Mouse (Mus musculus): ENCODE measurements around the gene Soga1.

Gene Soga1

DNA sequence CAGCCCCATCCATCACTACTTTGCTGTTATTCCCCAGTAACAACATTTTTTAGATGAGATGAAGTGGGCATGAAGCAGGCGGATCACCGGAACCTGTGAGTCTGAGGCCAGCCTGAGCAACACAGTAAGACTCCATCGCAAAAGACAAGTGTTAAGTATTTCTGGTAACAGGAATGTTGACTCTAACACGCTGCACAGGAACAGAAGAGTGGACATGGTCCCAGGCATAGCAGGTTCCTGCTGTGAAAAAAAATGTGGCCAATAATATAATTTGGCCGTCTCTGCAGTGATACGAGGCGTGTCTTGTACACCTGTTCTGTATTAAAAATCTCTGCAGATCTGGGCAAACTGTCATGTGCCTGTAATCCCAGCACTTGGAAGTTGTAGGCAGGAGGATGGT is 43.7 kb downstream of the Soga1 start:
- DNase-seq (ENCODE audit: low read depth), result no peak

DNA sequence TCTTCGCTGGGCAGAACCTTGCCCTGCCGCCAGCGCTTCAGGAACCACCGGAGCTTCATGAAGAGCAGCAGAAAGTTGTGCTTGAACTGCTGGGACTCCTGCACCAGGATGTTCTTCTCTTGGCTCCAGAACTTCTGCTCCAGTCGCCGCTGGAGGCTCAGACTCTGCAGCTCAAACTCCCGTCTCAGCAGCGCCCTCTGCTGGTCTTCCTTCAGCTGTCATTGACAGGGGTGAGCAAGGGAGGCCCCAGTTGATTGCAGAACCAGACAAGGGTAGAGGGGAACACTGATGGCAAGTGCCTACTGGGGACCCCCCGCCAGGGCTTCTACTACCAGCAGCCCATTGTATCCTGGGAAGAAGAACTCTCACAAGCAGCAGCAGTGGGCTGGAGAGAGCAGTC is 48.2 kb downstream of the Soga1 start:
- peak; percentile 26 for DNase-seq (ENCODE audit: low read depth)

DNA sequence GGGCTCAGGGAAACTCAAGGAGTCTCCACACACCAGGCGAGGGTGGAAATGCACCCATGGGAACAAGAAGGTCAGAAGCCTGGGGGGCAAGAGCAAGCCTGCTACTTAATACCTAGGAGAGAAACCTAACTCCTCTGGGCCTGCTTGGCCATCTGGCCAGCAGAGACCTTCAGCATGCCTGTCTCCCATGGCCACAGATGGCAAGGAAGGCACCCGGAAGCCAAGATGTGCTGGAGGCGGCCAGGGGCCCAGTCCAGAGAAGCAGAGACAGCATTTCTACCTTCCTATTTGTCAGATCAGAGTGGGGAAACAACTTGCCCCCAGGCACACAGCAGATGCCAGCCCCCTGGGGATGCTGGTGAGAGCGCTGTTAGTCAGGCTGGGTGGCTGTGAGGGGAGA is 50.8 kb downstream of the Soga1 start:
- no peak for DNase-seq (ENCODE audit: low read depth)

DNA sequence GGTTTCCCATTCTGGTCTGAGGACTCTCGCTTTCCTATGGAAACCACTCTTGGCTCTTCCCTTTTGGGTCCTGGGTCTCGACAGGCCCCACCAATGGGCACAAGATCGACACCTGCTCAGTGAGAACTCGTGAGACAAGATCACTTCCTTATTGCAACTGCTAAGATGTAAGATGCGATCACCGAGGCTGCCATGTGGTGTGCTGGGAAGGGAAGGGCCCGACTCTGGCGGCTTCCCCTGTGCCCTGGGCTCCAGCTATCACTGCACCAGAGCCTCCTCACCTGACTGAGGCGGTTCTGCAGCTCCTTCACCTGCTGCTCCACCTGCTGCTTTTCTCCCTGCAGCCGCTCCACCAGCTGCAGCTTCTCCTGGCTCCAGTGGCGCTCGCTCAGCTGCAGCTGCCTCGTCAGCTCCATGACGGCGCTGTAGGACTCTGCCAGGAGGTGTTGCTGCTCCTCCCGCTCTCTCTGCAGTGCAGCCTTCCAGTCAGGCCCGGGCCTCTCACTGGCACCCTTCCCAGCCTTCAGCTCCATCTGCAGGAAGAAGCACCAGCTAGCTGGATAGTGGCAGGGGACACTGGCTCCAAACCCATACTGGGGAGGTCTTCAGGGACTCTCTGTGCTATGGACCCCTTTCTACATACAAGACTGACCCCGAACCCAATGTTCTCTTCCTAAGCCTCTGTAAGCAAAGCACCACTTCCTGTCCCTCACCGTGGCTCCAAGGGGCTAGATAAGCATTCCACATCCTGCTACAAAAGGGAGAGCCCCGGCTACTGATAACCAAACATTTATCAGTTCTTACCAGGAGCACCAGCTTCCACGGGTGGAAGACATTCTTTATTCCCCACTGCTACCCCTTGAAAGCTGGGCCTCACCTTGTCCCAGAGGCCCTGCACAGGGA is 51.7 kb downstream of the Soga1 start:
- DNase-seq (ENCODE audit: low read depth), result no peak

DNA sequence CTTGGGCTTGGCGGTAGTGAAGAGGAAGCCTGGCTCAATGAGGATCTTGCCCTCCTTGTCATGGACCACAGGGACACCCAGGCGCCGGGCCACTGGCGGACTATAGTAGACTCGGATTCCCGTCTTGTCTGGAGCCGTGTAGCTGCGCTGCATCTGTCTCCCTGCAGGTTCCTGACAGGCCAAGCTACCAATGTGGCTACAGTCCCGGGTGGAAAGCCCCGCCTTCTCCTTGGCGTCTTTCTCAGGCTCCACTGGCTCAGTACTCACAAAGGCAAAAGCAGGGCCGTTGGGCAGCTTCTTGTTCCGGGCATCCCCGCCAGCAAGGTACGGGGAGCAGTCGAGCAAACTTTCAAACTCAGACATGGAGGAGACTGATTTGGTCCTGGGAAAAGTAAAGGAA is 57.9 kb downstream of the Soga1 start:
- no peak for DNase-seq (ENCODE audit: low read depth)

DNA sequence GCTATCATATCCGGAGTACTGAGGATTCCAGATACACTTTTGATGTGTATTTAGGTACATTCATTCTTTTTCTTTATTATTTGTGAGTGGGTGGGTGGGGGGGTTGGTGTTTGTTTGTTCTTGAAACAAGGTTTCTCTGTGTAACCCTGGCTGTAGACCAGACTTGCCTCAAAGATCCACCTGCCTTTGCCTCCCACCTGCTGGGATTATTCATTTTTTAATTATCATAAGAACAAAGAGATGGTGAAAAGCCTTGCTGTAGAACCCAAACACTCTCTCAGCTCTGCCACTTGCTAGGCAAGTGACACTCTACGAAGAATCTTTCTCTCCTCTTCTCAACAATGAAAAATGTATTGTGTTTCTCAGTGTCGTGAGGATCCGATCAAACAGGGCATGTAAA is 59.8 kb downstream of the Soga1 start:
- DNase-seq (ENCODE audit: low read depth), result no peak

DNA sequence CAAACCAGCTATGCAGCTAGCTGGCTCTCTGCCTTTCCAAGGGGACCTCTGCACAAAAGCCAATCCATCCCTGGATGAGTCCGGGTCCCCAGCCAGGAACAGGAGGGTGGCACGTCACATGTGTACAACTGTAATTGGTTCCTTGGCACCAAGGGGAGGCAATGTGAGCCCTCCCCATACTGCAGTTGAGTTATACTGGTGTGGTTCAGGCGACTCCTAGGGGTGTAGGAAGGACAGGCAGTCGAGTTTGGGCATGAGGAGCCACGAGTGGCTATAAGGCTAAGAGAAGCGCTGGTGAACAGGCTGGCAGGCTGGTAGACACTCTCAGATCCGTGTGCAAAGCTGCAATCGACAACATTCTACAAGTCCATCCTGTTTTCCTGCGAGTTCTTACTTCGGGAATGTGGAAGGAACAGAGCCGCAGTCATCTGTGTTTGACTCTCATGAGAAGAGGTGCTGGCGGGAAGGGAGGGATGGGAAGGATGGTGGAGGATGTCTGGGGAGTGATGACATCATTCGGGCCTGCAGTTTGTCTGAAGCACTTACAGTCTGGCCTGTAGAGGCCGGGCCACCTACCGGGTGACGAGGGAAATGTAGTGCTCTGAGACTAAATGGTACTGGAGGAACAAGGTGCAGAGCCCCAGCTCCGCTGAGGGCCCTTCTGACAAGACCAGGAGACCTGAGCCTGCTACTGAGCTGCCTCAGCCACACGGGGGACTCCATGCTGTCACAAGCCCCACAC is 62.4 kb downstream of the Soga1 start:
- no peak for DNase-seq (ENCODE audit: low read depth)

DNA sequence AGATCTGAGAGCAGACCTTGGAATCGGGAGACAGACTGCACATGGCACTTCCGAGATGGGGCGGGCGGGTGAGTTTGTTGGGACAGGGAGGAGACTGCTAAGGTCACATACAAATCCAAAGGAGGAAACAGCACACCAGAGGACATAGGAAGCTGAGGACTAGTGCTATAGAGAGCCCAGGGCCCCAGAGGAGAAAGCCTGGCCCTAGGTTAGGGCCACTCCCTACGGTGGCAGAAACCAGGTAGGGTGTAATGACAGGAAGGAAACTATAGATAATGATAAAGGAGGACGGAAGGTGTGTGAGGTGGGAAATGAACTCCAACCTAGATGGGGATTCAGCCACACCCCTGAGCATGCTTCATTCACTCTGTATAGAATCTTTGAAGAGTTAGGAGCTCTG is 66.7 kb downstream of the Soga1 start:
- no peak for DNase-seq (ENCODE audit: low read depth)

DNA sequence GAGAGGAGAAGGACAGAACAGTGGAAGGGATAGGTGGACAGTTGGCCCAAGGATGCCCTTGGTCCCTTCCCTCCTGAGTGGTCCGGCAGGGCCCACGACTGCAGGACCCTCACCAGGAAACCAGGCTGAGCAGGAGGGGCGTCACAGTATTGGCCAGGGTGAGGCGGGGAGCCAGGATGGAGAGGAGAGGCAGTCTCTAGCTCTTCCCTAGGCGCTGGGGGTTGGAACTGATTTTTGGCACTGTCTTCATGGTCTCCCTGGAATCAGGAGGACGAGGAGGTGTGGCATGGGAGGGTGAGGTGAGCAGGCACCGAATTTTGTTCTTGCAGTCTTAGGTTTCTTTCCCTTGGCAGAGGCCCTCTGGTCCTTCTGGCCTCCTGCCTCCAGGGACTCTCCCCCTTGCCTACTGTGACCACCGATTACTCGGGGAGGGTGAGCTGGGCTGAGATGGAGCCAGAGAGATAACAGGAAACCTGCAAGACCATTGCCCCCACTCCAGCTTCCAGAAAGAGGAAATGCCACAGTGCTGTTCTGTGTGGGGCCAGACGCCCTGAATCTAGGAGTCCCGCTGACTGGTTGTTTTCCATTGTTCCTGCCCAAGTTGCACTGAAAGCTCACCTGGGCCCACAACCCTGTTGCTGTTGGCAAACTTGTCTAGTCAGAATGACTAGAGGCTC is 68.3 kb downstream of the Soga1 start:
- peak; percentile 15 for DNase-seq (ENCODE audit: low read depth)

DNA sequence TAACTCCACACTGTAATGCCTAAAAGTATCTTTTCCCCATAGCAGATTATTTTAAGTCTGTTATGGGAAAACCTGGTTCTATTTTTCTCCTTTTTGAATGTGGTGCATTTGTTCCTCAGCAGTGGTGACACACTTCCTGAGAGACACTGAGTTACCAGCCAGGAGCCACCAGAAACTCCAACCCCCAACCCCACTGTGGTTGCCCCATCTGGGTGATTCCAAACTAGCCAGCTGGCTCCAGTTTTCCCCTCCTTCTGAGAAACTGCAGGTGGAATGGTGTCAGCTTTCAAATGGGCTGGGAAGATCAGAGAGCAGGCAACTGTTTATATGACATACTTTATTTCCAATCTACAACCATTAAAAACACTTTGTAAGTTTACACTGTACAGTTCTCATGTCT is 68.9 kb downstream of the Soga1 start:
- DNase-seq (ENCODE audit: low read depth), result peak; percentile 25

DNA sequence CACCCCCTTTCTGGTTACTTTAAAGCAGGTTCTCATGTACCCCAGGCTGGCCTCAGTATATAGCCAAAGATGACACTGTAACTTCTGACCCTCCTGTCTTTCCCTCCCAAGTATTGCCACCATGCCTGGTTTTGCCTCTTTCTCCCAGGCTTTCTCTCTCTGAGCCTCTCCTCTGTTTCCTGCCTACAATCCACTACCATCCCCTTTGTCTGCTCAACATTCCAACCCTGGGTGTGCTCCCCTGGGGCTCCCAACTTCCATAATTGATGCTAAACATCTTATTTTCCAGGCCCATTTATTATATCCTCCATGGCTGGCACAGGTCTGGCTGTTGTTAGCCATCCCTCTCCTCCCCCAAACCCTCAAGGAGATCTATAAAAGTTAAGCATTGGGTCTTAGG is 70.5 kb downstream of the Soga1 start:
- no peak for DNase-seq (ENCODE audit: low read depth)

DNA sequence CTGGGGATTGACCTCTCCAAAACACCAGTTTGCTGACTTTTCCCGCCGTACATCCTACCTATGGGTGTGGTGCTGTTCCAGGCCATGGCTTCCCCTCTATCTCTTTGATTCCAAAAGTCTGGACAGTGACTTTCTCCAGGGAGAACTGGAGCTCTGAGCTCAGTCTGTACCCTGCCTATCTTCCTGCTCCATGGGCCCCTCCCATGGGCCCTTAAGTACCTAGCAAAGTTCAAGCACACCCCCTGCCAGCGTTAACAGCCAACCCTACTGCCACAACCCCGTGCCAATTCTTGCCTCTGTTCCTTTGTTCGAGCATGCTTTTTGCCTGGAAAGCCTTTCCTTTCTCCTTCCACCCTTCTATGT is 71.8 kb downstream of the Soga1 start:
- no peak for DNase-seq (ENCODE audit: low read depth)

DNA sequence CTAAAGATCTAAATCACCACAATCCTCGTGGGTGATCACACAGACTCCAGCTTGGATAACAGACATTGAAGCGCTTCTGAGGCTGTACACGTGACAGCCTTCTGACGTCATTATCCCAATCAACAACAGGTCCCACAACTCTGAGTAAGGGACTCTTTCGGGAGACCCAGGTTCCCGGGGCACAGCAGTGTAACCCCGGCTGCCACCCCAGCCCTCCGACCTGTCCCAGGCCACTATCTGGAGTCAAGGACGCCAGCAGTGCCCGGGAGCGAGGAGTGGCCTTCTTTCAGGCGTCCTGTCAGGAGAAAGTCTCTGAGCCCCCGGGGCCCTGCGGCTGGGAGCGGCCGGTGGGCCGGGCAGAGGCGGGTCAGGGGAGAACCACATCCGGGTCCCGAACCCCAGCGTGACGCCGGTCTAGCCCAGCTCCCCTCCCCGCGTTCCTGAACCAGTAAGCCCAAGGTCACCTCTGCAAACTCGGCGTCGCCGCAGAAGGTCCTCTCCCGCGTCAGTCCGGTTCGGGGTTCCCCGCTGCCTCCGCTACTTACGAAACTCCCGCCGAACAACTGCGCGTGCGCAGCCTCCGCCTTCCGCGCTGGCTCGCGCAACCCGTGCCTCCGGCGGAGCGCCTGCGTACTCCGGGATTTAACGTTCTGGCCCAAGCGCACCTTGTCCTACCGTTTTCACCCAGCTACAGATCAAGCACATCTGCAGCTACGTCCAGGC is 72.4 kb downstream of the Soga1 start, which contains the start of gene Dsn1:
Gene Dsn1 (minus strand): TSS at position 644 of the 723 bp plus-strand sequence.
- peak; percentile 68 for DNase-seq (ENCODE audit: low read depth)

DNA sequence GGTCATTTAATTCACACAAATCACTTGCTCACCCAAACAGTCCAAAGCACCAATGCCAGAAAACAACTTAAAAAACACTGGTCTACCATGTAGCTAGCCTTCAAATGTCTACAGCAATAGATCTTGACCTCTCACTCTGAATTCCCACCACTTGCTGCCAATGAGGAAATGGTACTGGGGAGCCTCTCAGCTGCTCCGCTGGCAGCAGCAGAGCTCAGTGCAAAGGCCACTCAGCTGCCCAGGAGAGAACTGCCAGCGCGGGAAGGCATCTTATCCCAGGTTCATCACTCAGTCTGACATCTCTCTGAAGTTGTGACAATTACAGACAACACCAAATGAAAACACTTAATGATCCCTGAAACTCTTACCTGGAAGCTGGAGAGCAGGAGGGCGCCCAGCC is 76.7 kb downstream of the Soga1 start:
- no peak for DNase-seq (ENCODE audit: low read depth)

DNA sequence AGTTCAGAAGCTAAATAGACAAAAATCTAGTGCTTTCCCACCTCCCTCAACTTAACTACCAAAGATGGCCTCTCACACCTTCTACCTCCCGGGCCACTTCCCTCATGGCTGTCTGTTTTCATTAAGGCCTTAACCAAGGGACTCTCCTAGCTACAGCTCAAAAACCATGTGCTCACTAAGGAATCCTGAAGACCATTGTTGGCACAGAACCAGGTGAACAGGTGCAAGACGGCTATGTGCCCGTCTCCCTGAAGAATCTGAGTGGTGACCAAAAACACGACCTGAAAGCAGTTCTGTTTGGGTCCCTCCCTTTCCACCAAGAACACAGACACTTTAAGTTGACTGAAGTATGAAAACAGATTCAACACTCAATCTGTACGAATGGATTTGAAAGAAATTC is 80.8 kb downstream of the Soga1 start:
- no peak for DNase-seq (ENCODE audit: low read depth)

DNA sequence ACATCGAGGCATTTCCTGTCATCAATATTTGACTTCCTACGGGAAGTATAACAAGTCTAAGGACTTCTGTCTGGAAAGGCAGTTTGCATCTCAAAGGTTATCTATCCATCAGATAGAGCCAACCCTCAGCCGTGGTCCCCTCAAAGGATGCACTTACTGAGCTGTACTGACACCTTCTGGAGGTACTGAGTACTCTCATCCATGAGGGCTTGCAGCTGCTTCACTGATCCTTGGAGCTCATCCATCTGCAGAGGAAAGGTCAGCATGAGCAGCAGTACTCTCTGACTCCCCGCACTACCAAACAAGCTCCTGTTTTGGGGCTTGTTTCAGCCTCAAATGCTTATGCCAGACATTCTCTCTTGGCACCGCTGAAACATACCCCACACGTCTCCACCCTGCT is 82.5 kb downstream of the Soga1 start:
- DNase-seq (ENCODE audit: low read depth), result no peak

DNA sequence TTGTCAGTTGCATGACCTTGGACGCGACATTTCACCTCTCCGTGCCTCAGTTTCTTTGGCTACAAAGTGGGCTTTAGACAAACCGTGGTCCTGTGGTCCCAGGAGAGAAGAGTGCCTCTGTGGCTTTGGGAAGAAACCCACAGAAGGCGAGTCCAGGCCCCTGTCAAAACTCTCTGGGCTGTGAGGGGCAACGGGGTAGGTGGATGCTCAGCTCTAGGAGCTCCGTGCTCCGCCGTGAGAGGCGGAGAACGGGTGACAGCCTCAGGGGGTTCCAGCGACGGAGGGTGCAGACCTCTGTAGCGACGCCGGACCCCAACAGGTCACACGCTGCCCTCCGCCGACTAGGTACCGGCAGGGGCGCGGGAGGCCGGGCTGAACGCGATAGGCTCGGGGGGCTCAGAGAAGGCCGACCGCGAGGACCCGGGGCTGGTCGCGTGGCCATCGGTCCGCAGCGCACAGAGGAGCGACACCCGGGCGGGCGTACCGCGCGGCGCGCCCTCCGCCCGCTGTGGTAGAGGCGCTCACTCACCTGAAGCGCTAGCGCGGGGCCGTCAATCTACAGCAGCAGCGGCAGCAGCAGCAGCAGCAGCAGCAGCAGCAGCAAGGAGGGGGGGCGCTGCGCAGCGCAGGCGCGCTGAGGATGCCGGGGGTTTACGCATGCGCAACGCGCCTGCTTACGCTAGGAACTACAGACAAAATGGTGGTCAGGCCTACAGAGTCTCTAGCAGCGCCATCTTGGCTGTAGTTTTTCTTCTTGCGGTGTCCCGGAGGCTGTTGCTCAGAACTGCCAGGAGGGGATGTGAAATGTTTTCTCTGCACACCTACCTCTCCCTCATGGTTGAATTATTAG is 87.4 kb downstream of the Soga1 start, which contains the start of gene Ndrg3:
Gene Ndrg3 (minus strand): TSS at position 587 of the 850 bp plus-strand sequence.
- peak; percentile 97 for DNase-seq (ENCODE audit: low read depth)

DNA sequence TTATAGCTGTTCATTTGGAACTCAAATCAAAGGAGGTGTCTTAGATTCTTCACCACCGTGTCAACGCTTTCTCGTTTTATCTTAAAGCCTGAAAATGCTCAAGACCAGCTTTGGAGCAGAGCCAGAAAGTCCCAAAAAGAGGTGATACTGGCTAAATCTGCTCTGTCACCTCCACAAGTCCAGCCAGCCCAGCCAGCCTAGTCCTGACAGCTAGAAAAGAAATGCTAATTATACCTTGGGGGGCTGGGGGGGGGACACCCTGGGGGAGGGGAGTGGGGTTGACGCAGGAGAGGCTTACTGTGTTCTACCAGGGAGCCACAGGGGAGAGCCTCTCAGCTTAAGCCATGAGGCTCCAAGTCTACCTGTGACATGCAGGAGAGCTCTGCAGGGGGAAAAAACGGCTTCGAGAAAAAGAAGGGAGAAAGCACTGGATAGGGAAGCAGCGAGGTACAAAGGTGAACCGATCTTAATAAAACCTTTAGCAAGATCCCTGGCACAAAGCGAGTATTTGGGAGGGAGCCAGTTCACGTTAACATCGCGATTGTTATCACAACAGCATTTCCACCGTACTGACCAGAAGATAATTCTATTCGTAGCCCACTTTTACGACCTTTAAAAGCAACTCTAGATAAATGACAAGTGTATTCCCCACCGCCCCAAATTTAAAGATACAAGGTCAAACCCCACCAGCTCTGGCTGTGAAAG is 88.2 kb downstream of the Soga1 start:
- DNase-seq (ENCODE audit: low read depth), result no peak

DNA sequence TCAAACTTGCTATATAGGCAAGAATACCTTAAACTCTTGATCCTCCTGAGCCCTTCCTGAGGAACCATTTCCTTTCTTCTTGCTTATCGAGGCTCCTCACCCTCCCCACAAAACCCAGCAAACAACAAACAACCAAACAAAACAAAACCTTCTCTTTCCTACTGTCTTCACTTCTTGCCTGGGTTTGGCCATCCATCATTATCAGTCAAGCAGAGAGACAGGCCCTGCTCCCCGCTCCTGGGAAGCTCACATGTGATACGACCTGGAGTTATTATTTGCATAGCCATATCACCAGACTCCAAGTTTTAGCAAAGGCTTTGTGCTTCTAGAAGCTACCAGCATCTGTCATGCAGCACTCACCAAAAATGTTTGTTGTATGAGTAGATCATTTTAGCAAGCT is 91.7 kb downstream of the Soga1 start:
- DNase-seq (ENCODE audit: low read depth), result no peak

DNA sequence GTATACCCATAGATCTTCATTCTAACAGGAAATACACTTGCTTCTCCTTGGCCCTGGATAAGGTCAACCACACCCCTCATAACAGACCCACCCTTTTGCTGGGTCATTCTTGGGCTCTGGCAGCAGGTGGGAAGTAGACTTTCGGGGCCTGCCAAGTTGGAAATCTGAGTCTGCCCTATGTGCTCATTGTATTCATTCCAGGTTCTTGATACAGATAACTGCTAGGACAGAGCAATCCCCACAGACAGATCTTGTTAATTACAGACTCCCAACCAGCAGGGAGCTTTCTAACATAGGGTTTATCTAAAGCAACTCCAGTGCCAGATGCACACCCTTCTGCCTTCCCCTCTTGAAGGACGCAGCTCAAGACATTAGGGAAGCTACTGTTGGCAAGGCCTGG is 96.2 kb downstream of the Soga1 start:
- DNase-seq (ENCODE audit: low read depth), result no peak

DNA sequence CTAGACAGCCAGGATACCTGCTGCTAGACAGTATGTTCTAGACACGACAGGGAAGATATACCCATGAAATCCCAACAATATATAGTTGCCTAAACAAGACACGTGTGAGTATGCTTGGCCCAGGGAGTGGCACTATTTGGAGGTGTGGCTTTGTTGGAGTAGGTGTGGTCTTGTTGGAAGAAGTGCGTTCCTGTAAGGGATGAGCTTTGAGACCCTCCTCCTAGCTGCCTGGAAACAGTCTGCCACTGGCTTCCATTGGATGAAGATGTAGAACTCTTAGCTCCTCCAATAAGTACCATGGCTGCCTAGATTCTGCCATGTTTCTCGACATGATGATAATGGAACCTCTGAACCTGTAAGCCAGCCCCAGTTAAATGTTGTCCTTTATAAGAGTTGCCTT is 97.8 kb downstream of the Soga1 start:
- no peak for DNase-seq (ENCODE audit: low read depth)
